Mouse (Mus musculus): ENCODE results near the gene Tifab.

DNA sequence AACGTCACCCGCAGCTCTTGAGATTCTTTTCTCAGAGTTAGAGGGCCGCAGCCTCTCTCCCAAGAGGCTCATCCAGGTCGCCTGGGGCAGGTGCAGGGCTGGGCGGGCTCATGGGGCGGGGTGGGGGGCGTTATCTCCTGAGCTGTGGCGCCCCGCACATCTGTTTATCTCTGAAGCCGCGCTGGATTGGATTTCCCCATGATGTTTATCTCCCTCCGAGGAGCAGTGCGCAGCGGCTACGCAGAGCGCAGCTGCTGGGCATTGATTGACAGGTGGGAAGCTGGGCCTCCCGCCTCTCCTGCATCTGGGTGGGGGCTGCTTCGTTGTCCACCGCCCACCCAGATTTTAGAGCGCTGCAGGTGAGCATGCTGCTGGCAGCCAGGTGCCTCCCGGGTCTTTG is 44.9 kb upstream of the Tifab start:
- TF ChIP-seq MAX (IDR thresholded peaks at IDR 0.05; ENCODE audit: low read depth), result no peak
- no peak for TF ChIP-seq SRF (IDR thresholded peaks at IDR 0.05; ENCODE audit: control insufficient read depth, insufficient read length, low read depth)
- no peak for TF ChIP-seq POLR2AphosphoS2 (IDR thresholded peaks at IDR 0.05; ENCODE audit: insufficient read length, low read depth)
- TF ChIP-seq POLR2A (IDR thresholded peaks at IDR 0.05; ENCODE audit: insufficient read length, low read depth), result no peak
- no peak for TF ChIP-seq CEBPB (IDR thresholded peaks at IDR 0.05; ENCODE audit: insufficient read depth, poor library complexity, severe bottlenecking)
- TF ChIP-seq USF1 (IDR thresholded peaks at IDR 0.05; ENCODE audit: low read depth), result no peak
- no peak for TF ChIP-seq MYOD1 (IDR thresholded peaks at IDR 0.05; ENCODE audit: control insufficient read depth in 1 of 3, insufficient read length in 2 of 3, low read depth in 2 of 3)
- no peak for TF ChIP-seq MYOG (IDR thresholded peaks at IDR 0.05; ENCODE audit: control insufficient read depth in 1 of 3, insufficient read depth in 1 of 3, insufficient read length in 2 of 3, low read depth in 2 of 3)

Data from myocyte (in vitro differentiated cells).